Mouse (Mus musculus): Measurements from ENCODE around the gene 2310022A10Rik.

DNA sequence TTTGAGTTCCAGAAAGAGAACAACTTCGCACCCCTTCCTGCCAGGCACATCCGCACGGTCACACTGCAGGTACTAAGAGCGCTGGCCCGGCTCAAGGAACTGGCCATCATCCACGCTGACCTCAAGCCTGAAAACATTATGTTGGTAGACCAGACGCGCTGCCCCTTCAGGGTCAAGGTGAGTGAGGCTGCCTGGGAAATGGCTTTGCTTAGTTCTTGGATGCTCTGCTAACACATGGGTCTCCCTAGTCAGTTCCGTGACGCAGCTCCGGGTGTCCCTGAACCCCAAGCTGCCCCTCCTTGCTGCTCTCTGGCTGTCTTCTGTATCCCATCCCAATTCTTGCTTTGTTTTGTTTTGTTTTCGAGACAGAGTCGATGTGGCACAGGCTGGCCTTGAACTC lies 29.2 kb upstream of the 2310022A10Rik start:
- TF ChIP-seq GATA1 (IDR thresholded peaks at IDR 0.05; ENCODE audit: low read length), result no peak
- TF ChIP-seq TAL1 (IDR thresholded peaks at IDR 0.05; ENCODE audit: low read length), result no peak
